Mouse (Mus musculus): ENCODE data around the gene Plcd3.

The Plcd3 gene

DNA sequence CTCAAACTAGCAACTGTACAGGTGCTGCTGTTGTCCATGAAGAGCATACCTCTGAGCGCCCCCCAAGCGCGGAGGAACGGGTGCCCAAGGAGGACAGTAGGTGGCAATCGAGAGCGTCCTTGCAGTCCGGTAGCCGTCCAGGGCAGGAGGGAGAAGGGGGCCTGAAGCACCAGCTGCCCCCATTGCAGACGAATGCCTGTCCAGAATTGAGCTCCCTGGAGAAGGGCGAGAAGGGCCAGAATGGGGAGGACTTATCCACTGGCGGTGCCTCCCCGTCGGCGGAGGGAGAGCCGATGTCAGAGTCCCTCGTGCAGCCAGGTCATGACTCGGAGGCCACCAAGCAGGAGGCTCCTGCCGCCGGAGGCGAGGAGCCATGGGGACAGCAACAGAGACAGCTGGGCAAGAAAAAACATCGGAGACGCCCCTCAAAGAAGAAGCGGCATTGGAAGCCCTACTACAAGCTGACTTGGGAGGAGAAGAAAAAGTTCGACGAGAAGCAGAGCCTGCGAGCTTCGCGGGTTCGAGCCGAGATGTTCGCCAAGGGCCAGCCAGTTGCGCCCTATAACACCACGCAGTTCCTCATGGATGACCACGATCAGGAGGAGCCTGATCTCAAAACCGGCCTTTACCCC is 15.6 kb upstream of the Plcd3 start:
- peak; percentile 89 to 90 for DNase-seq

DNA sequence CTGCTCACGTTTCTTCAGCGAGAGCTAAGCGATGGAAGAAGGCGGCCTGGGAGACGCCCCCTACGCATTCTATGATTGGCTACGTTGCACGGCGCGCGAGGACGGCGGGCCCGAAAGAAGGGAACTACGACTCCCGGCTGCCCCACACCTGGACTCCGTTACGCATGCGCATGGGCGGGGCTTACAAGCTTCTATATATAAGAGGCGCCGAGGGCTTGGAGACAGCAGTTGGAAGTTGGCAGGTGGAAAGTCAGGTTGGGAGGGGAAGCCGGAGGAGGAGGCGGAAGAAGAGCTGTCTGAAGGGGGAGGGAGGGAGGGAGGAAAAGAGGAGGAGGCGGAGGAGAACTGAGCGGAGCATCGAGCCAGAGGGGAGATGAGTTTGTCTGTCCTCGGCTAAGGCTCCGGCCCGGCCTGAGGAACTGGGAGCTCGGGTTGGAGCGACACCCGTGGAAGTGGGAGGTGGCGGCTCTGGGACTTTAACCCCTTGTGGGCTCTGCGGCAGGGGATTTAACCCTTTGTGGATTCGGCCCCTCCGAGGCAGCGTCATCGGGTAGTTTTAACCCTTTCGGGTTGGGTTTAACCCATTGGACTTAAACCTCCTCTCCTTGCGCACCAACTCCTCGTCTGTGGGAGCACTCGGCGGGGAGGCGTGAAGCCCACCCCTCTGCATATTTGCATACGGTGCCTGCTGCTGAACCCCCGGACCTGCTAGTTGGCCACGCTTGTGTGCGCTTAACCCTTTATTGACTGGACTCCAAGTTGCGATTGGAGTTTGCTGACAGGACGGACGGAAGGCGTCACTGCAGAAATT is 14.8 kb upstream of the Plcd3 start, which contains the start of gene Hexim1:
Gene Hexim1, plus strand, starts transcription at position 224 of the 811 bp plus-strand sequence.
- DNase-seq: peak; percentile 100

DNA sequence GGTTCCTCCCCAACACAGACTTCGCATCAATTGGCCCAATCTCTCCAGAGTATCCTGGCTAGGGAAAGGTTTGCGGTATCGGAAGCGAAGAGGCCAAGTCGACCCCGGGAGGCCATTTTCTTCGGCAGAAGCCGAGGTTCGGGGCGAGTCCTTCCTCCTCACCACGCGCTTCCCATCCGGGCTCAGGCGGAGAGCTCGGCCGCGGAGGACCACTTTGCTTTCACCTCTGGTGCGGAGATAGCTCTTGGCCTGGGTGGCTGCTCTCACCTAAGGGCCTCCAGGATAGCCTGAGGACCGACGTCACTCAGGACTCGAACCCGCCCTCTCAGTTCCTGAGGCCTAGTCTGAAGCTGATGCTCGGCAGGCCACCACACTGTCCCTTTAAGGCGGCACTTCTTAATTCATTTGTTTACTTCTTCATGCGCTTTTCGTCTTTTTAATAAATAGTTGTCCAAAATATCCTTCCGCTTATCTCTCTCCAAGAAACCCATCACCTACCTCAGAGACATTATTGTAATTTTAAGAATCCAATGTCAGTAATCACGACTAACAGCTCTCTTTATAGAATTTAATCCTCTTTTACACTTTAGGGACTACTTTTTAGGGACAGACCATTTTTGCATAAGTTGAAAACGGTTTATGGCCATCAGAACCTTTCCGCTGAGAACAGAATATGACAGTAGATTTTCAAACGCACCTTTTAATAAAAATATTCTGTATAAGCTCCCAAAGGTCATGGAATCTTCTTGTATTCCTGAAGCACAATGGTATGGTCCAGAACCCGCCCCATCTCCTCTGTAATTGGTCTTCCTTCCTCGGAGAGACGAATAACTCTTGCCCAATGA is 13.9 kb upstream of the Plcd3 start:
- peak; percentile 88 to 90 for DNase-seq

DNA sequence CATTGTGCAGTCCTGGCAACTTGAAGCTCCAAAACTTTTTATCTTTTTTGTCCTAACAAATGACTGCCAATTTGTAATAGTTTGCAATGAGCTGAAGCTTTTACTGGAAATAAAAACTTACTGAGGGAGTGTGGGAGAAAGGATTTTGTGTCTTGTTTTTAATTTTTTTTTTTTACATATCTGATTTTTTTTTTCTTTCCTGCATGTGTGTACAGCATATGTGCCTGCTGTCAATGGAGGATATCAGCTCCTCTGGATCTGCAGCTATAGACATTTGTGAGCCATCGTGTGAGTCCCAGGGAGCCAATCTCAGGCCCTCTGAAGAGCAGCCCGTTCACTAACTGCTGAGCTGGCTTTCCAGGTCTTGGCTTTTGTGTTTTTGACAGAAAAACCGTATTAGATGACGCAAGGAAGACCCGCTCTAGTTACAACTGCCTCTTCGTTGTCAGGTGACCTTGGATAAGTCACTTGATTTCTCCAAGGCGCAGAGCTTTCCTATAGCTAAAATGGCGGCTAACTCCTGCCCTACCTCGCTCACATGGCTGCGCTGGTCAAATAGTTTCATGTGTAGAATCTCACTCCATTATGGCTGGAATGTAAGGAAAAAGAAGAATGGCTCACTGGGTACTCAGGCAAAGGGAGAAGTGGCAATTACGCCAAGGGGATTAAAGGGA is 12.9 kb upstream of the Plcd3 start:
- DNase-seq: no peak

DNA sequence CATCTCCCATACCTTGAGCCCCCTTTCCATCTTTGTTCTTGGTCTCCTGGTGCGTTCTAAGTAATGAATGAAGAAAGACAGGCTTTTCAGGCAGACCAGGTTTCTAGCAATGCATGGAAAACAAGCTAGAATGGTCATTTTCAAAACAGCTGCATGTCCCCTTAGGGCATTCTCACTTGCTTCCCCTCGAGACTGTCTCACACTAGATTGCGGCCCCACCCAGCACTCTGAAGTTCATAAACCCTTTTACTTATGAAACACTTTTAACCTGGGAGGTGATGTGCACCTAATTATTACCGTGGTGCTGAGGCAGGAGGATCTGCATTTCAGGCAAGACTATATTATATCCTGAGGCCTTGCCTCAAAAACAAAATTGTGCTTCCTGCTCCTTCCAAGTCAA is 12.3 kb upstream of the Plcd3 start:
- DNase-seq: no peak

DNA sequence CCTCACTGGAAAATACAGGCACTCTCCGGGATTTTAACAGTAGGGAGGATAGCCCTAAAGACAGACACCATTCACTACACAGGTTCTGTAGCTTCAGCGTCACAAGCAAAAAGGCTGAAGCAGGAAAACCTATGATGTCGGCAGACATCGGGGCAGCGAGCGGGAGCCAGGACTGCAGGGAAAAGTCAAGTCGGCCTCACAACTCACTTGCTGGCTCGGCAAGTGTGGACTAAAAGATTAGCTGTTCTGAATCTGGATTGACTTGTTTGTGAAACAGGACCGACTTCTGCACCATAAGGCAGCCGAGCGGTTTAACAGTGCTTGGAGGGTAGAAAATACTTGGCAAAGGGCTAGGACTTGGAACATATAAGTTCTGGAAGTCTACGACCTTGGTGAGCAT is 11.5 kb upstream of the Plcd3 start:
- DNase-seq: no peak

DNA sequence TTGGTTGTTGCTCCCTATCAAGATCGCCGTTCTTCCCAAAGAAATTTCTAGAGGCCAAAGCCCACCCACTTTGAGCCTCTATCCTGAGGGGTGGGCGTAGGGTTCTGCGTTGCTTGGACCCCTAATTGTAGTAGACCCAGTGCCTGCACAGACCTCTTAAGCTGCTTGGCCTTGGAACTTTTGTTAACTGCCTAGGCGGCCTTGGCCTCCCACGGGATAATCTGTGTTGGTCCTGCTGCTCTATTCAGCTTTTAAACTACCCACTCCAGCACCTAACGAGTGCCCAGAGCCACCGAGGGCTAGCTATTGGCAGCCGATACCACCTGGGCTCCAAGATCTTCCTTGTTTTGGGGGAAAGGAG is 11.1 kb upstream of the Plcd3 start:
- DNase-seq: no peak

DNA sequence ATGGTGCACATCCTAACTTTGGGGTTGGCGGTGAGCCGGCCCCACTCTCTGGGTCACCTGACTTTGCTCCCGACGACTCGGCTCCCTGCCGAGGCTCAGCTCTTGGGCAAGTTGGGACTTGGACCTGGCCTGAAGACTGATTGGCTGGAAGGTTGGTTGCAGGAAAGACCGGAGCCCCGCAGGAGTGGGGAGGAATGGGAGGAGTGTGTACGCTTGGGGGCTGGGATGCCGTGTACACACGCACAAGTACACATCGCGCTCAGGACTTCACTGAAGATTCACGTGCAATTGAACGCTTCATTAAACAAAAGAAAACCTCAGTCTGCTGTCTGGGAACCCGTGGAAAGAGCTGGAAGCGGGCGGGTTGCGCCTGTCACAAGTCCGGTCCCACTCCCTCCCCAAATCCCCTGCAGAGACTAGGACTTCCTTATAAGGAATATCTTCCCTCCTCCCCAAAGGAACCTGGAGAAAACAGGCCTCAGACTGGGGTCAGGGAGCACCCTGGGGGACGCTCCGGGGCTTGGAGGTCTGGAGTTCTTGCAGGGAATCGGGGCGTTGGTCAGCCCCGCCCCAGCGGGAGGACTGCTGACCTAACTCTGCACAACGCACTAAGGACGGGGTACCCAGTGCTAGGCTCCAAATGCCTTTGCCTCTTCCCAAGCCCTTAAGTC is 10.6 kb upstream of the Plcd3 start:
- peak; percentile 59 to 60 for DNase-seq

DNA sequence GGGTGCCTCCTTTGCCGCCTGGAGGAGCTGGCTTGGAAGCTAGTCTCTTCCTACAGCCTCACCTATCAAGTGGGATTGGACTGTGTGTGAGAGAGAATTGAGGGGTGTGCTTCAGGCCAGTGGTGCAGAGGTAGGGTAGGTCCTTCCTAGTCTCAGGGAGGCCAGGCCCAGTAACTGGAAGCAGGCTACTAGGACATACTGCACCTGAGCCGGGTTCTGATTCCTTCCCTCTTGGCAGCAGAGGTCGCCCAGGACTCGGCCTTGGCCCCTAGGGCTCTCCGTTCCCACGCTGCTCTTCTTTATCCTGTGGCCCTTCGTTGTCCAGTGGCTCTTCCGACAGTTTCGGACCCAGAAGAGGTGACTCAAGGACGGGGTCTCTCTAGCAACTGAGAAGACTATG is 9.8 kb upstream of the Plcd3 start:
- DNase-seq: peak in 1 of 2 experiments; percentile 7

DNA sequence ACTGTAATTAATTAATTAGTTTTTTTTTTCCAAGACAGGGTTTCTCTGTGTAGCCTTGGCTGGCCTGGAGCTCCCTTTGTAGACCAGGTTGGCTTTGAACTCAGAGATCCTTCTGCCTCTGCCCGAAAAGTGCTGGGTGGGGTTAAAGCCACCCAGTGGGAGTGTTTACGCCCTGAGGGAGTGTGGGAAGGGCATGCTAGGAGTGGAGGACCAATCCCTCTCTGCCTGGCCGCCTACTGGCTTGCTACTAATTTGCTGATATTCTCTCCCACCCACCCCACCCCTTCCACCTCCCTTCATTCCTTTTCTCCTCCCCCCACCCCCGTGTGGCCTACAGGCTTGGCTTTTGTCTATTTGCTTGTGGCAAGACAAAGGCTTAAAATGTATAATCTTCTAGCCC is 4.9 kb upstream of the Plcd3 start:
- DNase-seq: peak in 1 of 2 experiments; percentile 6

DNA sequence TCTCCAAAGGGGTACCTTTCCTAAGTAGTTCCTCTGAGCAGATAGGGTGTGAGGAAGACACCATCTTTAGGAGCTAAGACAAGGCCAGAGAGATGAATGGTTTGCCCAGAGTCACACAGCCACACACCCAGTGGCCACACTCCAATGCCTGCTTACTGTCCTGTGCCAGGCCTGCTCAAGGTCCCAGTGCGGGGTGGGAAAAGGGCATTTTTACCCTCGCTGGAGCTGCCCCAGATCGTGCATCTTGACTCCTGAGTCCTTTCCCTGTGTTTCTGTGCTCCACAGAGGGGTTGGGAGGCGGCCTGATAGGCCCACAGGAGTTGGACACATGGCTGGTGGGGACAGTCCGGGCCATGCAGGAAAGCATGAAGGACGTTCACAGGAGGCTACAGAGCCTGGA is 4.4 kb upstream of the Plcd3 start:
- DNase-seq: no peak

DNA sequence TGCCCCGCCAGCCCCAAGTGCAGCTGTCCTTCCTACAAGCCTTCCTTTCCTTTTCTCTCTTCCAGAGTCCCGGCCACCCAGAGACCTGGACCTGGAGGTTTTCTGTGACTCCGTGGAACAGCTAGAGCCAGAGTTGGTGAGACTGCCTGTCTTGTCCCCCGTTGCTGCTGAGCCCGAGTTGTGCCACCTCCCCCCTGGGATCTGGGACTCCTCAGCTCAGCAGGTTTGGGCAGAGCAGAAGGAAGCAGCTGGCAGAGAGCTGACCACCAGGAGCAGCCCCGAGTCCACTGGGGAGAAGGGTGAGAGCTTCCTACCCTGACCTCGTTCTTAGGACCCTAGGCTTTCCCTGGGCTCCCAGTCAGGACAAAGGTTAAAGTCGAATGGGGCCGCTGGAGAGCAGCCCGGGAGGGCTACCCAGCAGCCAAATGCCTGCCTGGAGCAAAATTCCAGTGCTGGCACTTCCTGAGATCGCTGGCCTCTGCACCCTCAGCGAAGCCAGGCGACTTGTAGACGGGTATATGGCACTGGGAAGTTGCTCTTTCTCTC is 3.8 kb upstream of the Plcd3 start:
- DNase-seq: peak in 1 of 2 experiments; percentile 8

DNA sequence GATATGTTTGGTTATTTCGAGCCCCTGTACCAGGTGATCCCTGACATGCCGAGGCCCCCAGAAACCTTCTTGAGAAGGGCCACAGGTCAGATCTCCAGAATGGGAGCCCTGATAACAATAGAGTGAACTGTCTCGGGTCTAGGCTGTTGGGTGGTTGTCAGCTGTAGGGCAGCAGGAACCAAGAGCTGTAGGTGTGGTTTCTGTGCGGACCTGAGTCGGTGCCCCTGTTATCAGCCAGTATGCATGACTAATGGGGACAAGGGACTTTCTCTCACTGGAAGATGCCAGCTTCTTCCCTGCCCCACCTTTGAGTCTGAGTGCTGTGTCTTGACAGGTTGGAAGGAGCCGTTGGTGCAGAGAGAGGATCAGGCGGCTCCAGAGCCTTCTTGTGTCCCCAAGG is 3.0 kb upstream of the Plcd3 start:
- no peak for DNase-seq

DNA sequence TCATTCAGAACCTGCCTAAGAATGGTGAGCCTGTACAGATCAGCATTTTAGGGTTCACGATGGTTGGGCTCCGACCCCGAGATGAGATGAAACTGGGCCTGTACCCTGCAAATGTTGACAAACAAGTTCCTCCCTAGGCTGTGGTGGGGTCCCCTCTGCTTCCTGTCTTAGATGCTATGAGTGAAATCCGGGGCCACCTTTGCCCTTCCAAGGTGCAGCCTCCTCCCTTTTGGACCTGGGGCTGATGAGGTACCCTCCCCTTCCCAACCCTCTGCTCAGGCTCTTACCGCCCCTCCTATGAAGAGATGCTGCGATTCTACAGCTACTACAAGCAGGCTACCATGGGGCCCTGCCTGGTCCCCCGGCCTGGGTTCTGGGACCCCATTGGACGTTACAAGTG is 2.2 kb upstream of the Plcd3 start:
- peak in 1 of 2 experiments; percentile 9 for DNase-seq

DNA sequence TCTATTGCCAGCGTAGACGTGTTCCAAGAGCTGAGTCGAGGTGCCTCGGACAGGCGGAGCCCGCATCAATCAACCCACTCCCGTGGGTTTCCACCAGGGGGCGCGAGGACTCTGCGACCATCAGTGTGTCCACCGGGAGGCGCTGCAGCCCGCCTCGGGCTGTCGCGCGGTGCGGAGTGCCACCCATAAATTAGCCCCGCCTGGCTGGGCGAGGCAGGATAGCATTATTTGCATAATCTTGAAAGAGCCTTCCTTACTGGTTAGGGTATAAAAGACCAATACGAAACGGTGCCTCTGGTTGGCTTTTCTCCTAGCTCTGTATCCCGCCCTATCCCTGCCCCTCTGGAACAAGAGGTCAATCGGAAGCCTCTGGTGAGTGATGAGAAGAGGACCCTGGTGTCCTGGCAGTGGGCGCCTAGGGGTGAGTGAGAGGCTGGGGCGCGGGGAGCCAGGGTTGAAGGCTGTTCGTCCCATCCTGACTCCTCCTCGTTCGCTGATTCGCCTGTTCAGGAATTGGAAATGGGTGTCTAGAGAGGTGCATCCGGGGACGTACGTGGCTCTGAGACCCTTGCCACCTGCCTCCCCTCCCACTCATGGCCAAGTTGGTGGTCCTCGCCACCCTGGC is 1.4 kb upstream of the Plcd3 start:
- DNase-seq: peak; percentile 98 to 99

DNA sequence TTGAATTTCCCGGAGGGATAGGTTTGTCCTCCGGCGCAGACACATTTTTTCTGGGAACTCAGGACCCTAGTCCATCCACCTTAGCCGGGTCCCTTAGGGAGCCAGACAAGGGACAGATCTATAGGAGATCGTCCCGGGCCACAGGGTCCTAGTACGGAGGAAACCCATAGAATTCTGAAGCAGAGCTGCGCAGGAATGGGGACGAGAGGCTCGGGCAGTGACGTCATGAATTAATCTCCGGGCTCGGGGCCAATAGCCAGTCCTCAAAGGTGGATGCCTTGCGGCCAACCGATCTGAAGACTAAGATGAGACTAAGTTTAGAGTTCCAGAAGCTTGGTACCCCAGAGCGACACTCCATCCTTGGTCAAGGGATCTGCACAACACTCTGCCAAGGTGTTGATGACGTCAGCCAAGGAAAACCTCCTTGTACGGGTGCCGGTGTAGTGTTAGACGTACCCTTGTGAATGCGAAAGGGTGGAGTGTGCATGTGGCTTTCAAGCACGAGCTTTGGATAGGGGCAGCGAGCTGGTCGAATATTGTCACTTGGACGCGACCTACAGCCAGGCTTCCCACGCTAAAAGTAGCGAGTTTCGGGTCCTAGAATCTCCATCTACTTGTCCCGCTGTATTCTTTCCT is 526 bp upstream of the Plcd3 start:
- peak; percentile 81 to 85 for DNase-seq

DNA sequence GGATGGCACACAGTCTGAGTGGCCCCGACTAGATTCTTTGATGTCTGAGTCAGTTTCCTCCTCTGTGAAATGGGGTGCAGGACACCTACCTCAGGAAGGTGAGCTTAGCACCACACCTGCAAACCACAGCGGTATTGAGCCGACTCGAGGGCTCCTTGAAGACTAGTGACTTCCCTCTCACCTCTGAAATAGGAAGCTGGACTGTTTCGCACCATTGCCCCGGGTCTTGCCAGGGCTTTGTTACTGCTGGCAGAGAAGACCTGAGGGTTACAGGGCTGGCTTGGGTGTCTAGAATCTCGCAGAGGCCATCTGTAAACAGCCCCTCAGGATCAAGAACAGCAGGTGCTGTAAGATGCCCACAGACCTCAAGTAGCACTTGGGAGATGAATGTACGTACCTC is 1.1 kb downstream of the Plcd3 start:
- DNase-seq: no peak

DNA sequence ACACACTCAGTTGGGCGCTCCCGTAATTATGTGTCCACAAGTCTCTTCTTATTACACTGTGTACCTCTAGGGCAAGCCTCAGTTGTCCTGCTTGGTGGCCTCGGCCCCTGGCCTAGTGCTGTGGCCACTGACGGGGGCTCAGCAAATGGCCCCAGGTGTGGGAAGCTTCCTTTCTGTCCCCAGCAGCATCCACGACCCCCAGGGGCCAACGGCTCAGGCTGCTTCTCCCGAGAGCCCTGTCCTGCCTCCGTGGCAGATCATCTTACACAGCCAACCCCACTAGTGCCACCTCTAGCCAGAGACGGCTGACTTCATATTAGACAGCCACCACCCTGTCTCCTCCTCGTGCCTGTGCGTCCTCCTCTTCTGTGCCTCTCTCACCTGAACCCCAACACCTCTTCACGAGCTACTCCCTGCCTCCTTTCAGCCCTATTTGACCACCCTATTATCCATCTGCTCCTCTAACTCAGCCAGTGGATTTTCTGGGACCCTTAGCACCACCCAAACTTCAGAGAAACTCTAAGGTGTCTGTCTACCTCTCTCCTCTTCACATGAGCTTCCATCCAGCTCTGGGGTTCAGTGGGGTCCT is 2.0 kb downstream of the Plcd3 start:
- peak in 1 of 2 experiments; percentile 7 for DNase-seq

DNA sequence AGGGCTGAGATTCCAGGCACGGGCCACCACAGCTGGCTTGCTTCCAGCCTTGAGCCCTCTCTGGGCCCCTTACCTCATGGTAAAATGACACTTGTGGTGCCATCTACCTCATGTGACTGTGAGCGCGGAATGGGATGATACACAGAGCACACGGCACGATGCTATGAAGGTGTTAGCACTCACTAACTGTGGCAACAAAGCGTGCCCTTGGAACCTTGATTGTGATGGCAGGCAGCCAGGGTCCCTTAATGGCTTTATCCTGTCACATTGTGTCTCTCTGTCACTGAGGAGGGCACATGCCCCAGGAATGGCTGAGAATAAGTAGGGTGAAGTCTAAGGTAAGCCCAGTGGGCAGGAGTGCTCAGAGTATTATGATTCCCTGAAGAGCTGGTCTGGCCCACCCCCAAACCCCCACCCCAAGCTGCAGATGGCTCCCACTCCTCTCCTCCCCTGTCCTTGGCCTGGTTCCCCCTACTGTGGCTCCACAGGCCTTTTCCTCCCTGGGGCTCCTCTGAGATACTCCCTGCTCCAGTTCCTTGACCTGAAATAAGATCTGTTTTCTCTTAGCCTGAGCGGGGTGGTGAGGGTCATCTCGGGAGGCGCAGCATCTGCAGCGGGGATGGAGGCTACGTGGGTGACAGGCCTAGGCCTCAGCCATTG is 2.8 kb downstream of the Plcd3 start:
- peak; percentile 48 to 54 for DNase-seq
